Mouse (Mus musculus): ENCODE results near the gene D130043K22Rik.

GRCm38 (mm10) chr13:24819931-24820330 lies 25.0 kb upstream of the D130043K22Rik start:
- TF ChIP-seq CTCF (IDR thresholded peaks at IDR 0.05; ENCODE audit: low read depth) (no peak), EP300 (IDR thresholded peaks at IDR 0.05; ENCODE audit: low read depth) (no peak)

Measured in liver, embryonic 14.5 days (tissue).